Mouse (Mus musculus) midbrain, embryonic 14.5 days (tissue): ENCODE results near the gene Homer2. TPM values are rescaled to one million over a fixed set of nuclear protein-coding genes. Genes with fewer than 3 reads are reported as not detected.

Source experiments
- ATAC-seq: fragments of 200-750 bp; cut with Nextera tagmentation; 2 replicates; pipeline ENCODE4 v1.8.0; 2017; ENCODE audit warnings: moderate number of reproducible peaks, moderate library complexity; ENCODE audit not compliant: low FRiP score, low TSS enrichment
- DNase-seq: peaks from one replicate; pipeline ENCODE4 v3.0.0-alpha.2; 2015
- H3K27ac ChIP-seq: fragments of 300-500 bp; sonication (generic); replicated peaks from 2 replicates; pipeline ENCODE4 v1.5.1; 2014; ENCODE audit warnings: mild to moderate bottlenecking, low read depth, low read length, moderate library complexity
- H3K27me3 ChIP-seq: fragments of 300-500 bp; sonication (generic); 2 replicates; pipeline ENCODE4 v1.6.1; 2014; ENCODE audit warnings: low read length, control low read depth, mixed read lengths; ENCODE audit not compliant: control insufficient read depth, insufficient read depth
- H3K36me3 ChIP-seq: fragments of 300-500 bp; sonication (generic); 2 replicates; pipeline ENCODE4 v1.6.1; 2014; ENCODE audit warnings: low read length, control low read depth; ENCODE audit not compliant: control insufficient read depth, insufficient read depth
- H3K4me1 ChIP-seq: fragments of 300-500 bp; sonication (generic); 2 replicates; pipeline ENCODE4 v1.6.1; 2014; ENCODE audit warnings: mild to moderate bottlenecking, antibody characterized with exemption, low read length, control low read depth; ENCODE audit not compliant: control insufficient read depth, insufficient read depth
- H3K4me2 ChIP-seq: fragments of 300-500 bp; sonication (generic); 2 replicates; pipeline ENCODE4 v1.6.1; 2014; ENCODE audit warnings: mild to moderate bottlenecking, low read length, moderate library complexity
- H3K4me3 ChIP-seq: fragments of 300-500 bp; sonication (generic); replicated peaks from 2 replicates; pipeline ENCODE4 v1.5.1; 2014; ENCODE audit warnings: low read depth, low read length
- H3K9ac ChIP-seq: fragments of 300-500 bp; sonication (generic); replicated peaks from 2 replicates; pipeline ENCODE4 v1.6.1; 2014; ENCODE audit warnings: mild to moderate bottlenecking, low read length, moderate library complexity
- H3K9me3 ChIP-seq: fragments of 300-500 bp; sonication (generic); 2 replicates; pipeline ENCODE4 v1.6.1; 2016; ENCODE audit warnings: low read length, control low read depth, mixed read lengths; ENCODE audit not compliant: control insufficient read depth
- WGBS: fragments of 180-500 bp; shearing (Covaris S2); extraction: QIAGEN DNeasy Blood & Tissue Kit; methylation state at CpG from one replicate; pipeline ENCODE4 v1.1.7; 2014; 5-methylcytosine and 5-hydroxymethylcytosine counted together
- polyA plus RNA-seq: library from polyadenylated mRNA; unstranded; fragments of >200 nt; fragmentation: Nextera tagmentation; extraction: Ambion mirVana; gene quantifications from 2 replicates; pipeline ENCODE4 v1.2.1, GENCODE M21; 2014

Gene Homer2
- polyA plus RNA-seq, 1 experiment from 2014 or later, result 19.1 TPM

DNA sequence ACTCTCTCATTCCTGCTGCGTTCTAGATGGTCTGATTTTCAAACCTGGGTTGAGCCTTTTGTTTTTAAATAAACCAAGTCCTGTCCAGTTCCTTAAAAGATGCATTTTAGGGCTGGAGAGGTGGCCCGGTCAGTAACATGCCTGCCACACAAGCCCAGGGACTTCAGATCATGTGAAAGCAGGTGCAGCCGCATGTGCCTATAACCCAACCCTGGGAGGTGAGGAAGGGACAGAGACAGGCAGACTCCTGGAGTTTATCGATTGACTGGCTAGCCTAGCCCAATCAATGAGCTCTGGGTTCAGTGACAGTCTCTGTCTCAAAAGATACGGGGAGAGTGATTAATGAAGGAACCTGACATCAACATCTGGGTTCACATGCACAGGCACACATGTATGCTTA lies 146.1 kb downstream of the Homer2 start:
- no peak for DNase-seq
- Histone ChIP-seq H3K9ac (no peak overlapping the region), H3K36me3 (no peaks in the 10 kb centered on the region), H3K4me1 (no peaks in the 10 kb centered on the region), H3K4me2 (no peak overlapping the region), H3K9me3 (no peaks in the 10 kb centered on the region), H3K27ac (peak overlapping the region; percentile 55; the same call in 1 of the 2 replicates), H3K4me3 (no peak overlapping the region), H3K27me3 (no peaks in the 10 kb centered on the region)
- no peak for ATAC-seq
- 82% methylated on average over 5 of the region's 5 CpGs for WGBS

DNA sequence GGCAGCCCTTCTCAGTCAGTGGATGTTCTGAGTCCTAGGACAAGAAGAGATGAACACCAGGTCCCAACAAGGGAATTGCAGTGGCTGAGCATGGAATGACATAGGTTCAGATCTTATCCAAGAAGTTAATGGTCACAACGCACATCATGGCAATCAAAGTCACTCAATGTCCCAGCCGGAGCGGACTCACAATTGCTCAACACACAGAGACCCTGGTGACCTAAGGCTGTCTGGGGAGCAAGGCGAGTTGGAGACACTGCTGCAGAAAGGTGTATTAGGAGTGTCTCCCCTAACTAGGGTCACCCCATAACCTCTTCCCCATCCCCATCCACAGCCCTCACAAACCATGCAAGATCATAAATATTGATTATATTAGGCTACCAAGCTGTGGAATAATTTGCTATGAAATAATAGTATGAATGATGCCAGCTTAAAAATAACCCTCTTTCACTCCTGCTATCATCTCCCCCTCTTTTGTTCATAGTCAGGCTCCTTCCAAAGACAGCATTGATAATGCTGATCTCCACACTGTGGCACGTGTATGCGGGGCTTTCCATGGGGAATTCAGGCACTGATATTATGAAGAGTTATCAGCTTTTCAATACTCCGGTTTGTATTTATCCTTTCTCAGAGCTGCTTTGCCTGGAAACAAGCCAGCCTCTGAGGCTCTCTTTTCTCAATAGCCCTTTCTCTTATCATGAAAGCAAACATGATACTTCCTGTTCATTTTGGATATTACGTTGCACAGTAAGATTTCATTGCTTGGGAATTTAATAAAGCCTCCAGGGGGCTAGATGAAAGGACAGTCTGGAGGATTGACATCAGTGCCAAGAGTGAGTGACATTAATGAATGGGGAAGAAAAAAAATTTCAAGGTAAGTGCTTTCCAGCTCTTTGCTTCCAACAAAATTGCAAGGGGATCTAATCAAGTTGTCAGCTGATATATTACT lies 147.0 kb downstream of the Homer2 start:
- H3K4me1 ChIP-seq, result no peaks in the 10 kb centered on the region
- H3K9ac ChIP-seq, result no peak overlapping the region
- H3K36me3 ChIP-seq, result no peaks in the 10 kb centered on the region
- WGBS, result 58% methylated on average over 8 of the region's 8 CpGs
- DNase-seq, result peak; percentile 61
- no peak for ATAC-seq
- no peak overlapping the region for H3K4me3 ChIP-seq
- H3K27me3 ChIP-seq, result no peaks in the 10 kb centered on the region
- no peaks in the 10 kb centered on the region for H3K9me3 ChIP-seq
- H3K4me2 ChIP-seq, result no peak overlapping the region
- H3K27ac ChIP-seq, result no peak overlapping the region

- ATAC-seq, result no peak
- WGBS, result 90% methylated on average over 14 of the region's 14 CpGs
- no peak for DNase-seq
These were observed 147.9 kb downstream of the Homer2 start for GRCm38 (mm10) chr7:81559231-81559980.

GRCm38 (mm10) chr7:81557985-81558360 lies 149.4 kb downstream of the Homer2 start:
- ATAC-seq, result no peak
- WGBS, result 82% methylated on average over 4 of the region's 4 CpGs
- no peak overlapping the region for H3K4me2 ChIP-seq
- no peak overlapping the region for H3K4me3 ChIP-seq
- H3K27ac ChIP-seq, result no peak overlapping the region
- no peaks in the 10 kb centered on the region for H3K36me3 ChIP-seq
- no peak for DNase-seq
- no peaks in the 10 kb centered on the region for H3K9me3 ChIP-seq
- H3K27me3 ChIP-seq, result no peaks in the 10 kb centered on the region
- H3K4me1 ChIP-seq, result no peaks in the 10 kb centered on the region
- H3K9ac ChIP-seq, result no peak overlapping the region

More at GRCm38 (mm10) chr7:81559231-81559980, 147.9 kb downstream of the Homer2 start:
- H3K27ac ChIP-seq, result no peak overlapping the region
- H3K9me3 ChIP-seq, result no peaks in the 10 kb centered on the region
- no peak overlapping the region for H3K9ac ChIP-seq
- H3K4me3 ChIP-seq, result no peak overlapping the region
- H3K4me1 ChIP-seq, result no peaks in the 10 kb centered on the region
- H3K4me2 ChIP-seq, result no peak overlapping the region
- H3K36me3 ChIP-seq, result no peaks in the 10 kb centered on the region
- H3K27me3 ChIP-seq, result no peaks in the 10 kb centered on the region

GRCm38 (mm10) chr7:81557252-81557984 lies 149.9 kb downstream of the Homer2 start:
- Histone ChIP-seq H3K4me2 (no peak overlapping the region), H3K9me3 (no peaks in the 10 kb centered on the region), H3K27ac (no peak overlapping the region), H3K9ac (no peak overlapping the region), H3K4me1 (no peaks in the 10 kb centered on the region), H3K4me3 (no peak overlapping the region), H3K36me3 (no peaks in the 10 kb centered on the region), H3K27me3 (no peaks in the 10 kb centered on the region)
- no peak for ATAC-seq
- WGBS, result 82% methylated on average over 7 of the region's 7 CpGs
- DNase-seq, result no peak

GRCm38 (mm10) chr7:81556839-81557238 lies 150.5 kb downstream of the Homer2 start:
- H3K27me3 ChIP-seq, result no peaks in the 10 kb centered on the region
- H3K4me2 ChIP-seq, result no peak overlapping the region
- H3K4me1 ChIP-seq, result no peaks in the 10 kb centered on the region
- ATAC-seq (no peak), DNase-seq (no peak)
- no peaks in the 10 kb centered on the region for H3K9me3 ChIP-seq
- no peaks in the 10 kb centered on the region for H3K36me3 ChIP-seq
- H3K27ac ChIP-seq, result no peak overlapping the region
- 92% methylated on average over 4 of the region's 4 CpGs for WGBS
- no peak overlapping the region for H3K9ac ChIP-seq
- H3K4me3 ChIP-seq, result no peak overlapping the region

- H3K27ac ChIP-seq, result no peak overlapping the region
- no peaks in the 10 kb centered on the region for H3K27me3 ChIP-seq
- no peak overlapping the region for H3K4me3 ChIP-seq
- H3K36me3 ChIP-seq, result no peaks in the 10 kb centered on the region
- ATAC-seq, result no peak
- no peak overlapping the region for H3K9ac ChIP-seq
- no peak overlapping the region for H3K4me2 ChIP-seq
- peak; percentile 50 for DNase-seq
- no peaks in the 10 kb centered on the region for H3K4me1 ChIP-seq
- no peaks in the 10 kb centered on the region for H3K9me3 ChIP-seq
- WGBS, result 83% methylated on average over 2 of the region's 2 CpGs
These were observed 153.0 kb downstream of the Homer2 start for GRCm38 (mm10) chr7:81554369-81554768.

DNA sequence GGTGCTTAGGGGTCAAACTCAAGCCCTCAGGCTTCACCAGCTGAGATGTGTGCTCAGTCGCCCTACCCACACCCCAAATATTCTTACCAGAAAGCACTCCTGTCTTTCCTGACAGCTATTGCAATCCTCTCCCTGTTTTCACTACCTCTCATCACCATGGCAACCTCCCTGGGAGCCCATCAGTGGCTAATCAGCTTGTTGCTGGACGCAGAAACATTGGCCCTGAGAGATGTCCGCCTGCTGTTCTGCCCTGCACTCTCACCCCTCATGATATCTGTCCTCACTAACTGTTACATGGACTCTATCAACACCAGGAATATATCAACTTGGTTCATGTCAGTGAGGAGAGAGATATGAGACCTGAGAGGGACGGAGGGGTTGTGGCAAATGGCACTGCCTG lies 153.7 kb downstream of the Homer2 start:
- Histone ChIP-seq H3K27ac (no peak overlapping the region), H3K9ac (no peak overlapping the region), H3K9me3 (no peaks in the 10 kb centered on the region), H3K36me3 (no peaks in the 10 kb centered on the region), H3K4me3 (no peak overlapping the region), H3K4me1 (no peaks in the 10 kb centered on the region), H3K27me3 (no peaks in the 10 kb centered on the region), H3K4me2 (no peak overlapping the region)
- ATAC-seq, result no peak
- WGBS, result 45% methylated on average over 4 of the region's 4 CpGs
- DNase-seq, result peak; percentile 47
